Mouse (Mus musculus): Measurements from ENCODE around the gene Syf2.

DNA sequence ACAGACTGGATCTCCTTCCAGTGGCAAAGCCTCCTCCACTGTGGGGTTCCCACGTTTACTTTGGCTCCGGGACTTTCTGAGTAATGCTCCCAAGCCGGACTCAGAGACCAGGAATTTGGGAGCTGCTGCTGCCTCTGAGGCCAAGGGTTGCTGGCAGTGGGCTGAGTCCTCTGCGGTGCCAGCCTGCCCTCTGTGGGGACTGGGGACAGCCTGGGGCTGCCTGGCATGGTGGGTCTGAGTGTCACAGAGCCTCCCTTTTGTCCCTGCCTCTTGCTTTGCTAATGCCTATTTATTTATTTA, 55.6 kb downstream of the Syf2 start:
- TF ChIP-seq CTCF (IDR thresholded peaks at IDR 0.05; ENCODE audit: control insufficient read depth, insufficient read depth, low read length): no peak
- no peak for TF ChIP-seq POLR2A (IDR thresholded peaks at IDR 0.05; ENCODE audit: borderline replicate concordance, control insufficient read depth, low read depth, low read length)

Measured in bone marrow, adult 2 months (tissue).